Mouse (Mus musculus): ENCODE measurements at regions not wholly inside any gene's neighbourhood (a gene's known extent, or its start where the extent isn't known, plus 50 kb on each side); places are given as distances from the start of the nearest gene placed in this dataset.

DNA sequence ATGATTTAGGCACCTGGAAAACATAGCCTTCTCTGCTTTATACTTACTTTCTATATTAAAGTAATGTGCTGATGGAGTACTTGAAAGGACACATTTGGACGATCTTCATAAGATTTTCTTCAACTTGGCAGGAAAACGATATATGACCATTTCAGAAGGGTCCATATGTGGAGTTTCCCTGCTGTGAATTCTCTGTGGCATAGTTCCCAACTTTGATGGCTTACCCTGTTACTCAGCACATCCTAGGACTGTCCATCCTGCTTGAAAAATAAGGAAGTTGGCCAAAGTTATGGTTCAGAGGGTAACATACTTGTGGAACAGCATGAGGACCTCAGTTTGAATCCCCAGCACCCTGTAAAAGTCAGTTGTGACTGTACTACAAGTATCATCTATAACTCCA lies 109.2 kb upstream of the Pbx1 start:
- no peak for DNase-seq (ENCODE audit: low read depth, low spot score)

DNA sequence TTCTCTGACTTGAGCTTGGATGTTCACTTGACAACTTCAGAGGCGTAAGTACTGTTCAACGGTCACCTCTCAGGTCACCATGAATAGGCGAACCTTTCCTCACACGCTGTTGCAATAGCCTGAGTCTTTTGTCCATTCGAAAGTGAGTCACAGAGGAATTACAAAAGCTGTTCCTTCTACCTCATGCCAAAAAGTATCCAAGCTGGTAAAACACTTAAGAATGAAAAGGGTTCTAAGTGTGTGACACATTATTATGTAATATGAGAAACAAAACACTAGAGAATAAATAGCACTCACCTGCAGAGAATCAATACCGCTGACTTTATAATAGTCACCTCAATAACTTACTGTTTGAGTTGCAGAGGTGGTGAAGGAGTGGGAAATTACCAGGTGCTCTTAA lies 86.0 kb upstream of the Pbx1 start:
- no peak for DNase-seq (ENCODE audit: low read depth, low spot score)

DNA sequence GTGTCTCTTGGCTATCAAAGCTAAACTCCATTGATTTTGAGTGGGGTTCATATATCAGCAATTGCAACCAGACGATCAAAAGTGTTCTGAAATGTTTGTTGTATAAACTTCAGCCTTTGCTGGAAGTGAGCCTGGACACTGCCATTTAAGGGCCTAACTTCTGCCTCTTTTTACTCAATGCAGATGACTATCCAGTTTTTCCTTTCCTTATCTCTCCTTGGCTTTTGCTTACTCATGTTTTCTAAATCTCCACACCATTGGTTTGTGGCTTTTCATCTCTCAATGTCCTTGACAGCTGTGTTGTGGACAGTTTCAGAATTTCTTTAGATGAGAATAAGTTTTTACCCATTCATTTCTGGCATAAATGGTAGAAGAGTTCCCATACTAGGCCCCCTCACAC lies 74.3 kb upstream of the Pbx1 start:
- DNase-seq (ENCODE audit: low read depth, low spot score) = no peak

DNA sequence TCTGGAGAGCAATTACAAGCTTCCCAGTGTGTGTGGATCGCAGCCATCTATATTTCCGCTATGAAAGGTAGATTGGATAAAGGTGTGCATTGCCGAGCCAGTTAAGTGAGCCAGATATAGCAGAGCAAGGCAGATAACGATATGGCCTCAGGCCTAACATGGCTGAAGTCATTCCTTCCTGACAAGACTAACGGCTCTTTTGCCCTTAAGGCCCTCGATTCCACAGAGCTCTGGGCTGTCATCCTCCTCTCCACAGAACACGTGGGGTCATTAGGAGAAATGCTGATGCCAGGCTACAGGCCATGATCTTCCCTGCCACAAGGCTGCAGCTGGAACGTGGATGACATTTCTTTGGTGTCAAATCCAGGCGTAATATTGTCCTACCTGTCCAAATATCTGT lies 72.7 kb upstream of the Pbx1 start:
- no peak for DNase-seq (ENCODE audit: low read depth, low spot score)

DNA sequence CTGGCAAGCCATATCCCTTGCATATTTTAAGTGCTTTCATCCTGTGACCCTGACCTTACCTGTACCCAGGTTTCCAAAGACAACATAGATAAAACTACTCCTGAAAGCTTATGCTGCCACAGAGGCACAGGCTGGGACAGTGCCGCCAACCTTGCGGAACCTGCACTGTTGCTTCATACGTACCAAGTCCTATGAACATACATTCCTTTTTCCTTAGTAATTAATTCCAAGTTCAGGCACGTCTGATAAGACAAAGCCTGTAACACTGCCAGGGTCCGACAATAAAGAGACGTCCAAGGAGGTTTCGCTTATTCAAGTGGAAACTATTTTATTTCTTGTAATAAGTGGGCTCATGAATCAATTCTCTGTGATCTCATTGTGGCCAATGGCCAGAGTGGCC lies 70.2 kb upstream of the Pbx1 start:
- DNase-seq (ENCODE audit: low read depth, low spot score) = peak; percentile 38

DNA sequence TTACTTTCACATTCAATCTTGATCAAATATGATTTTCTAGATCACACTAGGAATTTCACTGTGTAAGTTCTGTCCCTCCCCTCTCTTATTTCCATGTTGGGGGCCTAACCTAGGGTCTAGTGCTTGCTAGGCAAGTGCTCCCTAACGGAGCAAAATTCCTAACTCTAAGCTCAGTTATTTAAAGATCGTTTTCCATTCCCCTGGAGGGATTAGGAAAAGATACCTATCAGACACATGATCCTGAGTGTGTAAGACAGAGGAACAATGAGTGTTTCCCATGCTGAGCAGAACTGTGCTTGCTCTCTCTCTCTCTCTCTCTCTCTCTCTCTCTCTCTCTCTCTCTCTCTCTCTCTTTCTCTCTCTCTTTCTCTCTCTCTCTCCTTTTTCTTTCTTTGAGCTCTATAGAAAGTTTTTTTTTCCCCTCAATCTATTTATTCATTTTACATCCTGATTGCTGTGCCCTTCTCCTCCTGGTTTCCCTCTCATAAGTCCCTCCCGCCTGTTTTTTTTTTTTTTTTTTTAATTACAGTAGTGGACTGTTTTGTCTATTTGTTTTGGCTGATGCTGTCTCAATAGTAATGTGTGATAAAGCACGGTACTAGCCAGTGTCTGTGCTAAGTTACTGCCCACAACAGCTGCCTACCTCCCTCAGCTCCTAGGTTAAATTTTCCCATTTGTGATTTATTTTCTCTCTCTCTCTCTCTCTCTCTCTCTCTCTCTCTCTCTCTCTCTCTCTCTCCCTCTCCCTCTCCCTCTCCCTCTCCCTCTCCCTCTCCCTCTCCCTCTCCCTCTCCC lies 69.5 kb upstream of the Pbx1 start:
- no peak for DNase-seq (ENCODE audit: low read depth, low spot score)

DNA sequence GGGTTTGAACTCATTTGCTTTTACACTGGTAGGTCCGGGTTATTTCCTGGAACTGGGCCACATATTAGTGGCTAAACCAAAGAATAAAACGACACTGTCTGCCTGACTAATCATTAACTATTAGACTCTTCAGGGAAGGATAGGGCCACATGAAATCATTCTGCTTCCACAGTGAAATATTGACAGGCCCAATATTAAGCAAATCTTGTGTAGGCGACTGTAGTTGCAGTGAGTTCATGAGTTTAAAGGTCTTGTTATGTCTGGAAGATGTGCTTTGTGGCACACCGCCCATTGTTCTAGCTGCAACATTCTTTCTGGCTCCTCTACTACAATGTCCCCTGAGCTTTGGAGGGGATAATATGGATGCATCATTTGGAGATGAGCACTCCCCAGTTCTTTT lies 65.7 kb upstream of the Pbx1 start:
- DNase-seq (ENCODE audit: low read depth, low spot score) = no peak

DNA sequence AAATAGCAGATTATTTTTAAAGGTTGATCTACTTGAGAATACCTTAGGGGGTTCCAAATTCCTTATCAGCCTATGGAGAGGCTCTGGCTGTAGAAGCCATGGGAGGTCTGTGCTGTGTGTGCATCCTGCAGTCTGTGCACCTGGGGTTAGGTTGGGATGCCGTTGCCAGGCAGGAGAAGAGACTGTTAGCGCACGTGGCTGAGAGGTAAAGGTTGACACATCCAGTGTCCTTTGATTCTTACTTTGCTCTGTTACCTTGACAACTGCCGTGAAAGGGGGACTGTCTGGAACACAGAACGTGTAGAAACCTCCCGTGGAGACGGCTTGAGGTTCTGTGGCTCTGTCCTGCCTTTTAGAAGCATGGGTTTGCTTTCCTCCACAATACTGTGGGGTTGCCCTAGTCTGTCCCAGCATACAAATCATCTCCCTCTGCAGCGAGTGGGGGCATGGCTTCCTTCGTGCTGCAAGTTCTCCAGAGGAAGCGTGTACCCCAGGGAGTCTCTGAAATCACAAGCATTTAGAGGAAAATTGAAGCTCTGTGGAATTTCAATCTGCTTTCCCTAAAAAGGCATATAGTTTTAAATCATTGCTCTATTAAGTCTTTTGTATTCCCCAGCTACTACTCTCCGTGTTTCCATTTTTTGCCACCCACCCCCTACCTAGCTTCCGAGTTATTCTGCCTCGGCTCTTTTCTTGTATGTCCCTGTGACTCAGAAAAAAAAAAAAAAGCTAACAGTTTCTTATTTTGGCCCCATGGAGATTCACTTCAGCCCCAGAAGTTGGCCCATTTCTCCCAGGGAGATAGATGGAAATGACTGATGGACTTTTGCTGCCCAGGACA lies 63.8 kb upstream of the Pbx1 start:
- no peak for DNase-seq (ENCODE audit: low read depth, low spot score)

DNA sequence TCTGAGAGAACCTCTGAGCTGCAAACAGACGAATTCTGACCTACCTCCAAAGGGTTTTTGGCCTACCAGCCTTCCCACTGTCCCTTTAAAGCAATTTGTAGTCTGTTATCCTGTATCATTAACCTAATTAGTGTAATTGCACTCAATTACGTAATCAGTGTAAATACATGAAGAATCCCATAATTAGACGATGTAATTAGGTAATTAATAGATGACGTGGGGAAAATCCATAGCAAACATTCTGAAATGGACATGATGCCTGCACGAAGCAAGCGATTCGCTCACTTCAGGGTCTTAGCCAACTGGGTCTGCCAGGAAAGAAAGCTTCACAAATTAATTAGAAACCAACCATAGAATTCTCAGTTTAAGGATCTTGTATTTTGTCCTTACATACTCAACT lies 55.4 kb upstream of the Pbx1 start:
- no peak for DNase-seq (ENCODE audit: low read depth, low spot score)

DNA sequence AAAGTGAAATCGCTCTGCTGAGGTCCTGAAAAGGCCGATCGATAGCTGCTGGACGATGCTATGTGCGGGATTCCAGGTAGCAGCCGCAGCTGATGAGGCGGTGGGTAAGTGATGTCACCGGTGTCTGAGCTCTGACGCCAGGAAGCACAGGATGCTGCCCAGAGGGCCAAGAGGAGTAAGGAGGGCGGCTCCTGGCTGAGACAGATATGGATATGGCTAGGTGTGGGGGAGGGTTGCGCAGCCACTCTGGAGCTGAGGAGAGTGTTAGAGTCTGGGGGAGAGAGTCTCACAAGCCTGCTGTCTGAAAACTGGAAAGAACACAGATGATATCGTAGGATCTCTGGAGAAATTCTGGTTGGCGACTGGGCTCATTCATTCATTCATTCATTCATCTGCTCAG lies 51.6 kb upstream of the Pbx1 start:
- DNase-seq (ENCODE audit: low read depth, low spot score) = no peak
